Mouse (Mus musculus): ENCODE measurements around the gene Zfyve16. TPM values are rescaled to one million over a fixed set of nuclear protein-coding genes. Genes with fewer than 3 reads are reported as not detected.
A peak's percentile ranks its signal among the peaks of the same experiment; 100 is the strongest.

Gene Zfyve16
- polyA plus RNA-seq, 1 experiment from 2014 or later = 13.7 TPM

DNA sequence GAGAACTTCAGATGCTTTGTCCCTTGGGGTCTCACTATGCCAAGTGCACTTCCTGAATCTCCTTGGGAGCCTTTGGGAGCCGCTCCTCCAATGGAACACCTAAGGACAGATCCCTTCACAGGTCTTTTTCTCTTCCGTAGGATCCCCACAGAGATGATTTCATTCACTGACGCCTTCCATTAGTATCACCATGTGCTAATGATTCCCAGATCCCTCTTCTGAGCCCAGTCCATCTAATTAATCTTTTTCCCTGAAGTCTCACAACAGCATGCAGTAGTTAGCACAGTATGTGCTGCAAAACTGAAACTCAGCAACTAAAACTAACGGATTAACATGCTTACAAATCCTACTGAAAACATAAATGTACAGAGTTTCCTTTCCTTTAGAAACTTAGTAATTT, 8.5 kb upstream of the Zfyve16 start:
- no peak overlapping the region for H3K9ac ChIP-seq
- WGBS = 41% methylated on average over 4 of the region's 4 CpGs
- H3K36me3 ChIP-seq (replicated peaks; ENCODE audit: control insufficient read depth, insufficient read depth) = no peaks in the 10 kb centered on the region
- H3K27ac ChIP-seq = no peak overlapping the region
- H3K9me3 ChIP-seq (ENCODE audit: control insufficient read depth, low read length) = no peaks in the 10 kb centered on the region
- DNase-seq (ENCODE audit: low spot score) (no peak), ATAC-seq (ENCODE audit: low FRiP score) (no peak)
- no peaks in the 10 kb centered on the region for H3K4me1 ChIP-seq (replicated peaks; ENCODE audit: control insufficient read depth, insufficient read depth, low read length)
- H3K4me2 ChIP-seq (replicated peaks) = no peak overlapping the region
- no peak overlapping the region for H3K4me3 ChIP-seq (replicated peaks; ENCODE audit: low read length)
- no peaks in the 10 kb centered on the region for H3K27me3 ChIP-seq (ENCODE audit: control insufficient read depth, insufficient read depth, low read length)

DNA sequence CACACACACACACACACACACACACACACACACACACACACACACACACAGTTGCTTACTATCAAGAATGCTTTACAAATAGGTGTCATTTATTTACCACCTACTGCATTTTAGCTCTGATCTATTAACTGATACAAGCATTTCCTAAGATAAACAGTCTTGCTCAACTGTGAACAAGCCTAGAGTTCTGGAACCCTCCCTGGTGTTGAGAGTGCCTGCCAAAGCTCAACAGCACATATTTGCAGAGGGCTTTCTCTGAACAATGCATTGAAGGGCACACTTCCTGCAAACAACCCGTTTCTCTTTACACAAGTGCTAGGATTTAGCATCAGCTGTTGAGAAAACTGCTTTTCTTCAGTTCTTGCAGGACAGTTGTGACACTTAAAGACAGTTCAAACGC, 3.1 kb upstream of the Zfyve16 start:
- no peak overlapping the region for H3K9ac ChIP-seq
- no peak overlapping the region for H3K4me3 ChIP-seq (replicated peaks; ENCODE audit: low read length)
- no peak for ATAC-seq (ENCODE audit: low FRiP score)
- peaks cover 8% of the 10 kb centered on the region for H3K4me1 ChIP-seq (replicated peaks; ENCODE audit: control insufficient read depth, insufficient read depth, low read length)
- DNase-seq (ENCODE audit: low spot score) = no peak
- H3K27ac ChIP-seq = no peak overlapping the region
- H3K36me3 ChIP-seq (replicated peaks; ENCODE audit: control insufficient read depth, insufficient read depth) = no peaks in the 10 kb centered on the region
- H3K9me3 ChIP-seq (ENCODE audit: control insufficient read depth, low read length) = no peaks in the 10 kb centered on the region
- 55% methylated on average over 2 of the region's 2 CpGs for WGBS
- no peaks in the 10 kb centered on the region for H3K27me3 ChIP-seq (ENCODE audit: control insufficient read depth, insufficient read depth, low read length)
- no peak overlapping the region for H3K4me2 ChIP-seq (replicated peaks)

DNA sequence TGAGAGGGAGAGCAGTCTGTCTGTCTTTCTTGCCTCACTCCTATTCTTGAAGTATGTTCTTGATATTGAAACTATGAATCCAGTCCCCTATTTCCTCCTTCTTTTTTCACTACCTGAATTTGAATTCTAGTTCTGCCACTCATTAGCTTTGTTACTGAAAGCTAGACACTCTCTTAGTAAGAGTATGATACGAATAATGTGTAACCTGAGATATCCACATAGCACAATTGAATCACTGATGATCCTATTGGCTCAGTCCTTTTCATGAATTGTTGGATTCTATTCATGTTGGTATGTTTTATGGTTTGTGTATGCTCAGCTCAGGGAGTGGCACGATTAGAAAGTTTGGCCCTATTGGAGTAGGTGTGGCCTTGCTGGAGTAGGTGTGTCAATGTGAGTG, 1.5 kb upstream of the Zfyve16 start:
- Histone ChIP-seq H3K4me1 (replicated peaks; ENCODE audit: control insufficient read depth, insufficient read depth, low read length) (peaks cover 8% of the 10 kb centered on the region), H3K27me3 (ENCODE audit: control insufficient read depth, insufficient read depth, low read length) (no peaks in the 10 kb centered on the region), H3K9ac (no peak overlapping the region), H3K36me3 (replicated peaks; ENCODE audit: control insufficient read depth, insufficient read depth) (no peaks in the 10 kb centered on the region), H3K4me3 (replicated peaks; ENCODE audit: low read length) (no peak overlapping the region), H3K27ac (no peak overlapping the region), H3K9me3 (ENCODE audit: control insufficient read depth, low read length) (no peaks in the 10 kb centered on the region), H3K4me2 (replicated peaks) (no peak overlapping the region)
- DNase-seq (ENCODE audit: low spot score) (no peak), ATAC-seq (ENCODE audit: low FRiP score) (no peak)
- 86% methylated on average over 2 of the region's 2 CpGs for WGBS

GRCm38 (mm10) chr13:92531237-92531636, 569 bp upstream of the Zfyve16 start:
- peaks cover 8% of the 10 kb centered on the region for H3K4me1 ChIP-seq (replicated peaks; ENCODE audit: control insufficient read depth, insufficient read depth, low read length)

GRCm38 (mm10) chr13:92529828-92530720, 594 bp downstream of the Zfyve16 start:
- Histone ChIP-seq H3K27ac (peak overlapping the region; percentile 94), H3K4me1 (replicated peaks; ENCODE audit: control insufficient read depth, insufficient read depth, low read length) (peaks cover 8% of the 10 kb centered on the region), H3K4me3 (replicated peaks; ENCODE audit: low read length) (peak overlapping the region; percentile 84), H3K9ac (peak overlapping the region; percentile 95), H3K9me3 (ENCODE audit: control insufficient read depth, low read length) (no peaks in the 10 kb centered on the region), H3K27me3 (ENCODE audit: control insufficient read depth, insufficient read depth, low read length) (no peaks in the 10 kb centered on the region), H3K36me3 (replicated peaks; ENCODE audit: control insufficient read depth, insufficient read depth) (0 out of 2 replicates have a peak, but pooled peaks cover 3% of the 10 kb centered on the region), H3K4me2 (replicated peaks) (peak overlapping the region; percentile 75)
- WGBS = 2% methylated on average over 44 of the region's 47 CpGs
- DNase-seq (ENCODE audit: low spot score) (peak; percentile 64), ATAC-seq (ENCODE audit: low FRiP score) (no peak; the same call in 1 of the 2 replicates)

More at GRCm38 (mm10) chr13:92531237-92531636, 569 bp upstream of the Zfyve16 start:
- ATAC-seq (ENCODE audit: low FRiP score) (no peak), DNase-seq (ENCODE audit: low spot score) (no peak)
- Histone ChIP-seq H3K36me3 (replicated peaks; ENCODE audit: control insufficient read depth, insufficient read depth) (0 out of 2 replicates have a peak, but pooled peaks cover 3% of the 10 kb centered on the region), H3K4me2 (replicated peaks) (peak overlapping the region; percentile 75), H3K4me3 (replicated peaks; ENCODE audit: low read length) (peak overlapping the region; percentile 84), H3K27me3 (ENCODE audit: control insufficient read depth, insufficient read depth, low read length) (no peaks in the 10 kb centered on the region), H3K27ac (peak overlapping the region; percentile 94), H3K9me3 (ENCODE audit: control insufficient read depth, low read length) (no peaks in the 10 kb centered on the region), H3K9ac (peak overlapping the region; percentile 95)
- 3% methylated on average over 15 of the region's 15 CpGs for WGBS

GRCm38 (mm10) chr13:92523178-92523813, 7.4 kb downstream of the Zfyve16 start:
- H3K27me3 ChIP-seq (ENCODE audit: control insufficient read depth, insufficient read depth, low read length) = no peaks in the 10 kb centered on the region
- 93% methylated on average over 5 of the region's 5 CpGs for WGBS
- peaks cover 43% of the 10 kb centered on the region for H3K36me3 ChIP-seq (replicated peaks; ENCODE audit: control insufficient read depth, insufficient read depth)
- no peak overlapping the region for H3K4me2 ChIP-seq (replicated peaks)
- H3K27ac ChIP-seq = no peak overlapping the region
- H3K4me1 ChIP-seq (replicated peaks; ENCODE audit: control insufficient read depth, insufficient read depth, low read length) = no peaks in the 10 kb centered on the region
- H3K9ac ChIP-seq = no peak overlapping the region
- no peak for DNase-seq (ENCODE audit: low spot score)
- no peak for ATAC-seq (ENCODE audit: low FRiP score)
- no peaks in the 10 kb centered on the region for H3K9me3 ChIP-seq (ENCODE audit: control insufficient read depth, low read length)
- H3K4me3 ChIP-seq (replicated peaks; ENCODE audit: low read length) = no peak overlapping the region

DNA sequence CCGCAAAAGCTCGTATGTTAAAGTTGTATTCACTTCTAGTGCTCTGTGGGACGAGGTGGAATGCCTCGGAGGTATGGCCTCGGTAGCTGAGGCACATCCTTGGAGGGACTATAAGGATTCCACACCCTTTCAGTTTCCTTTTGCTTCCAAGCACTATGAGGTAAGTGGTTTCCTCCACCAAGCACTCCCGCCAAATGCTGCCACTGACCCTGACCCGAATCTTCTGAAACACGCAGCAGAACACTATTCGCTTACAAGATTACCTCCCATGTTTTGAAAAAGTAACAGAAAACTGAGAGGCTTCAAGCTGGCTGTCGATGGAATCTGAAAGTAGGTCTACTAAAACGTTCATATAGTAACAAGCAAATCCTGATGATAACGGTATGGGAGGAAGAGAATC, 25.8 kb downstream of the Zfyve16 start:
- ATAC-seq (ENCODE audit: low FRiP score) = no peak
- Histone ChIP-seq H3K27me3 (ENCODE audit: control insufficient read depth, insufficient read depth, low read length) (no peaks in the 10 kb centered on the region), H3K4me2 (replicated peaks) (no peak overlapping the region), H3K36me3 (replicated peaks; ENCODE audit: control insufficient read depth, insufficient read depth) (peaks cover 73% of the 10 kb centered on the region), H3K4me3 (replicated peaks; ENCODE audit: low read length) (no peak overlapping the region), H3K27ac (no peak overlapping the region), H3K4me1 (replicated peaks; ENCODE audit: control insufficient read depth, insufficient read depth, low read length) (no peaks in the 10 kb centered on the region), H3K9ac (no peak overlapping the region), H3K9me3 (ENCODE audit: control insufficient read depth, low read length) (no peaks in the 10 kb centered on the region)
- 89% methylated on average over 12 of the region's 12 CpGs for WGBS
- DNase-seq (ENCODE audit: low spot score) = no peak

GRCm38 (mm10) chr13:92491923-92492322, 38.7 kb downstream of the Zfyve16 start:
- no peaks in the 10 kb centered on the region for H3K9me3 ChIP-seq (ENCODE audit: control insufficient read depth, low read length)
- peaks cover 42% of the 10 kb centered on the region for H3K36me3 ChIP-seq (replicated peaks; ENCODE audit: control insufficient read depth, insufficient read depth)
- no peak for DNase-seq (ENCODE audit: low spot score)
- H3K4me2 ChIP-seq (replicated peaks) = no peak overlapping the region
- H3K4me1 ChIP-seq (replicated peaks; ENCODE audit: control insufficient read depth, insufficient read depth, low read length) = no peaks in the 10 kb centered on the region
- no peak for ATAC-seq (ENCODE audit: low FRiP score)
- 89% methylated on average over 1 of the region's 1 CpGs for WGBS
- H3K4me3 ChIP-seq (replicated peaks; ENCODE audit: low read length) = no peak overlapping the region
- H3K27ac ChIP-seq = no peak overlapping the region
- H3K9ac ChIP-seq = no peak overlapping the region
- no peaks in the 10 kb centered on the region for H3K27me3 ChIP-seq (ENCODE audit: control insufficient read depth, insufficient read depth, low read length)

DNA sequence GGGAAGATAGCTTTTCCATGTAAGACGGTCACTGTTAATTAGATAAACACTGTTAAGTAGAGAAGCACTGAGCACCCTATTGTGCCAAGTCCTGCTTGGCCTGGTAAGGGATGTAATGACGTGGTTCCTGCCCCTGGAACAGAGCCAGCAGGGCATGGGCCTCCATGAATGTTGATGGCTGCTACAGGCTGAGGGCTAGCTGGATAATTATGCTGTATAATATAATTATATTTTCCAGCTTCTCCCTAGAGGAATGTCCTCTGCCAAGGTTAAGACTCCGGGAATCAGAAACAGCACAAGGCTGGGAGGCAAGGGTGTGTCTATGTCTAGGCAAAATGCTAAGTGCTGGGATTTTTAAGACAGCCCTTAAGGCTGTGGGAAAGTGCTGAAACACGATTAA, 39.9 kb downstream of the Zfyve16 start:
- Histone ChIP-seq H3K4me3 (replicated peaks; ENCODE audit: low read length) (no peak overlapping the region), H3K9me3 (ENCODE audit: control insufficient read depth, low read length) (no peaks in the 10 kb centered on the region), H3K4me1 (replicated peaks; ENCODE audit: control insufficient read depth, insufficient read depth, low read length) (no peaks in the 10 kb centered on the region), H3K27ac (no peak overlapping the region), H3K36me3 (replicated peaks; ENCODE audit: control insufficient read depth, insufficient read depth) (peaks cover 42% of the 10 kb centered on the region), H3K4me2 (replicated peaks) (no peak overlapping the region), H3K9ac (no peak overlapping the region), H3K27me3 (ENCODE audit: control insufficient read depth, insufficient read depth, low read length) (no peaks in the 10 kb centered on the region)
- DNase-seq (ENCODE audit: low spot score) (no peak), ATAC-seq (ENCODE audit: low FRiP score) (no peak)
- 58% methylated on average over 4 of the region's 4 CpGs for WGBS

All from hindbrain, embryonic 14.5 days (tissue).